Mouse (Mus musculus): ENCODE data around the gene Ttc39a. TPM values are rescaled to one million over a fixed set of nuclear protein-coding genes. Genes with fewer than 3 reads are reported as not detected.
A peak's percentile ranks its signal among the peaks of the same experiment; 100 is the strongest.
"Not testable (repeated sequence)": the region's sequence is repeated elsewhere in the genome, so short reads cannot be mapped to it uniquely, and the experiment has no call there.

The Ttc39a gene
- polyA plus RNA-seq (2015; fragmentation: Nextera tagmentation; extraction: Ambion mirVana), result 6.6 and 7.5 TPM in 2 replicates

- ATAC-seq (ENCODE audit: insufficient number of reproducible peaks, low FRiP score, low TSS enrichment, low read depth), result peak; percentile 68
Measured at GRCm38 (mm10) chr4:109406486-109407175, at the start of gene Ttc39a. Ttc39a (plus strand) TSS chr4:109406623.

GRCm38 (mm10) chr4:109378107-109378506 is 28.3 kb upstream of the Ttc39a start:
- no peak overlapping the region for H3K27ac ChIP-seq (replicated peaks)
- no peak overlapping the region for H3K9ac ChIP-seq
- WGBS, result 84% methylated on average over 1 of the region's 1 CpGs
- H3K36me3 ChIP-seq, result peaks cover 39% of the 10 kb centered on the region
- H3K9me3 ChIP-seq (replicated peaks), result no peaks in the 10 kb centered on the region
- no peaks in the 10 kb centered on the region for H3K4me1 ChIP-seq
- no peak overlapping the region for H3K4me2 ChIP-seq (replicated peaks)
- ATAC-seq (ENCODE audit: insufficient number of reproducible peaks, low FRiP score, low TSS enrichment, low read depth), result no peak
- no peaks in the 10 kb centered on the region for H3K27me3 ChIP-seq
- H3K4me3 ChIP-seq (replicated peaks), result no peak overlapping the region

More at GRCm38 (mm10) chr4:109406486-109407175, at the start of gene Ttc39a:
- Histone ChIP-seq H3K9me3 (replicated peaks) (no peaks in the 10 kb centered on the region), H3K4me2 (replicated peaks) (peak within 1 kb of the TSS; percentile 99), H3K9ac (peak within 1 kb of the TSS; percentile 50), H3K4me1 (peaks cover 31% of the 10 kb centered on the region), H3K36me3 (no peaks in the 10 kb centered on the region), H3K4me3 (replicated peaks) (peak within 1 kb of the TSS; percentile 67), H3K27ac (replicated peaks) (peak within 1 kb of the TSS; percentile 44; the same call in 1 of the 2 replicates), H3K27me3 (no peaks in the 10 kb centered on the region)
- under 1% methylated on average over 56 of the region's 56 CpGs for WGBS

GRCm38 (mm10) chr4:109382457-109382856 is 24.0 kb upstream of the Ttc39a start:
- H3K9ac ChIP-seq, result no peak overlapping the region
- H3K4me2 ChIP-seq (replicated peaks), result no peak overlapping the region
- H3K27ac ChIP-seq (replicated peaks), result no peak overlapping the region
- H3K4me3 ChIP-seq (replicated peaks), result no peak overlapping the region
- WGBS, result 78% methylated on average over 2 of the region's 2 CpGs
- H3K9me3 ChIP-seq (replicated peaks), result no peaks in the 10 kb centered on the region
- no peak for ATAC-seq (ENCODE audit: insufficient number of reproducible peaks, low FRiP score, low TSS enrichment, low read depth)
- peaks cover 20% of the 10 kb centered on the region for H3K36me3 ChIP-seq
- H3K27me3 ChIP-seq, result no peaks in the 10 kb centered on the region
- no peaks in the 10 kb centered on the region for H3K4me1 ChIP-seq

GRCm38 (mm10) chr4:109385599-109385998 is 20.8 kb upstream of the Ttc39a start:
- Histone ChIP-seq H3K4me1 (no peaks in the 10 kb centered on the region), H3K27ac (replicated peaks) (no peak overlapping the region), H3K27me3 (no peaks in the 10 kb centered on the region), H3K36me3 (no peaks in the 10 kb centered on the region), H3K9me3 (replicated peaks) (no peaks in the 10 kb centered on the region), H3K4me3 (replicated peaks) (no peak overlapping the region), H3K9ac (no peak overlapping the region), H3K4me2 (replicated peaks) (no peak overlapping the region)
- ATAC-seq (ENCODE audit: insufficient number of reproducible peaks, low FRiP score, low TSS enrichment, low read depth), result no peak
- WGBS, result 34% methylated on average over 4 of the region's 4 CpGs

- Histone ChIP-seq H3K4me2 (replicated peaks) (no peak overlapping the region), H3K4me1 (peaks cover 9% of the 10 kb centered on the region; the same call in 1 of the 2 replicates), H3K27me3 (no peaks in the 10 kb centered on the region), H3K27ac (replicated peaks) (no peak overlapping the region), H3K9me3 (replicated peaks) (no peaks in the 10 kb centered on the region), H3K9ac (no peak overlapping the region), H3K36me3 (no peaks in the 10 kb centered on the region), H3K4me3 (replicated peaks) (no peak overlapping the region)
- no peak for ATAC-seq (ENCODE audit: insufficient number of reproducible peaks, low FRiP score, low TSS enrichment, low read depth)
- 58% methylated on average over 6 of the region's 6 CpGs for whole genome bisulfite sequencing
Measured at GRCm38 (mm10) chr4:109393229-109393779, 13.1 kb upstream of the Ttc39a start.

GRCm38 (mm10) chr4:109393902-109394301 is 12.5 kb upstream of the Ttc39a start:
- H3K9me3 ChIP-seq (replicated peaks), result no peaks in the 10 kb centered on the region
- H3K4me3 ChIP-seq (replicated peaks), result peak overlapping the region; percentile 9; the same call in 1 of the 2 replicates
- no peak overlapping the region for H3K27ac ChIP-seq (replicated peaks)
- no peaks in the 10 kb centered on the region for H3K36me3 ChIP-seq
- 7% methylated on average over 13 of the region's 13 CpGs for WGBS
- H3K4me1 ChIP-seq, result peaks cover 9% of the 10 kb centered on the region; the same call in 1 of the 2 replicates
- H3K4me2 ChIP-seq (replicated peaks), result peak overlapping the region; percentile 47
- H3K9ac ChIP-seq, result 0 out of 2 replicates have a peak overlapping the region, but pooled peaks have one; percentile 10
- peak; percentile 65 for ATAC-seq (ENCODE audit: insufficient number of reproducible peaks, low FRiP score, low TSS enrichment, low read depth)
- H3K27me3 ChIP-seq, result no peaks in the 10 kb centered on the region

DNA sequence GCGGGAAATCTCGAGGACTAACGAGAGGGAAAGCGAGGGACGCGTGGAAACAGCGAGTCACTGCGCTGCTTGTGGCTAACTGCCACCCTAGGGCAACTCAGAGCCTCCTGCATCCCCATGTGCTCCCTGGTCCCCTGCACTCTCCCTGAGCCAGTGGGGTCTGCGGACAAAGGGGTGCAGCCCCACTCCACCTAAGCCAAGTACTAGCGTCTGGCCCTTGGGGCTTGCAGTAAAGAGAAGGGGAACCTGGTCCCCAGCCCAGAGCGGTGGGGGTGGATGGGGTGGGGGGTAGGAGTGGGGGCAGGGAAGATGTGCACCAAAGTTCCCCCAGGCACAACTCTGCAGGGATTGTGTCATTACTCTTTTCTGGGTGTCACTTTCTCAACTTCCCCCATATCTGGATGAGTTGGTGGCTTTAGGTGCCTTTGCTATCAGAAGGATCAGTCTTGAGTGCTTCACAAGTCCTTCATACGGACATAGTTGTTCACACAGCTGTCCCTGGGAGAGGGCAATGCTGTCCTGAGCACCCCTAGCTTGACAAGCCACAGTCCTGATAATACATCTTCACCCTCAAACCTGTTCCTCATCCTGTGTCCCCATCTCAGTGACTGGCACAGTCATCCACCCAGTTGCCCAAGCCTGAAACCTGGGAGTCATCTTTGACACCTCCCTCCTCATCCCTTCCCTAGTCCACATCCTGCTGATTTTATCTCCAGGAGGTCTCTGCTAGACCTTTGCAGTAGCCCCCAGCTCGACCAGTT is 11.9 kb upstream of the Ttc39a start:
- Histone ChIP-seq H3K4me3 (replicated peaks) (peak overlapping the region; percentile 9; the same call in 1 of the 2 replicates), H3K27me3 (no peaks in the 10 kb centered on the region), H3K36me3 (no peaks in the 10 kb centered on the region), H3K27ac (replicated peaks) (no peak overlapping the region), H3K4me2 (replicated peaks) (peak overlapping the region; percentile 47), H3K9ac (0 out of 2 replicates have a peak overlapping the region, but pooled peaks have one; percentile 10), H3K4me1 (peaks cover 9% of the 10 kb centered on the region; the same call in 1 of the 2 replicates), H3K9me3 (replicated peaks) (no peaks in the 10 kb centered on the region)
- peak; percentile 50; the same call in 1 of the 2 replicates for ATAC-seq (ENCODE audit: insufficient number of reproducible peaks, low FRiP score, low TSS enrichment, low read depth)
- 24% methylated on average over 13 of the region's 13 CpGs for WGBS

DNA sequence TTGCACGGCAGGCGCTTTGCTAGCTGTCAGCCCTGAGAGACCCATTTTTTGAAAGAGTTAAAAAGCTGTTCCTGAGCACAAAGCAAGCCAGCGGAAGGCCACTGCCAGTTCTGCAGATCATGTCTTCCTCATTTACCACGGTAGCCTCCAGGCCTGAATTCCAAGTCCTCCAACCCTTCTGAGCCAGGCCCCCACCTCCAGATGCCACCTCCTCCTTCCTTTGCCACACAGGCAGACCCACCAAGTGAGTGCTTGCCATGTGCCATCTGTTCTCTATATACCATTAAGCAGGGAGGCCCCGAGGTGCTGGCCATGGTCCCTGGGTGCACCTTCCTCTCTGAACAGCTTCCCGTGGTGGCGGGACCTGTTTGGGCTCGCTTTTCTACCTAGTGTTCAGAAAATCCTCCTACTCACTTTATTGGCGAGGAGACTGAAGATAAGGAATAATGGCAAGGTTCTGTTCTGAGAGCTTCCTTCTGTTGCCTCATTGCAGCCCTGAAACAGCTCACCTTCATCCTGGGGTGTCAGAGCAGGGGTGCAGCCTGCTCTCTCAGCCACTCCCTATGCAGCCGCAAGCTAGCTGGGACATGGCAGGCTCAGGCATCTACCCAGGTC is 6.0 kb upstream of the Ttc39a start:
- Histone ChIP-seq H3K27ac (replicated peaks) (no peak overlapping the region), H3K4me1 (peaks cover 4% of the 10 kb centered on the region), H3K4me2 (replicated peaks) (no peak overlapping the region), H3K4me3 (replicated peaks) (no peak overlapping the region), H3K36me3 (no peaks in the 10 kb centered on the region), H3K9ac (no peak overlapping the region), H3K27me3 (no peaks in the 10 kb centered on the region), H3K9me3 (replicated peaks) (no peaks in the 10 kb centered on the region)
- 51% methylated on average over 10 of the region's 10 CpGs for WGBS
- no peak for ATAC-seq (ENCODE audit: insufficient number of reproducible peaks, low FRiP score, low TSS enrichment, low read depth)

- ATAC-seq (ENCODE audit: insufficient number of reproducible peaks, low FRiP score, low TSS enrichment, low read depth), result no peak
- WGBS, result 66% methylated on average over 5 of the region's 5 CpGs
Measured at GRCm38 (mm10) chr4:109401176-109401689, 5.2 kb upstream of the Ttc39a start.

DNA sequence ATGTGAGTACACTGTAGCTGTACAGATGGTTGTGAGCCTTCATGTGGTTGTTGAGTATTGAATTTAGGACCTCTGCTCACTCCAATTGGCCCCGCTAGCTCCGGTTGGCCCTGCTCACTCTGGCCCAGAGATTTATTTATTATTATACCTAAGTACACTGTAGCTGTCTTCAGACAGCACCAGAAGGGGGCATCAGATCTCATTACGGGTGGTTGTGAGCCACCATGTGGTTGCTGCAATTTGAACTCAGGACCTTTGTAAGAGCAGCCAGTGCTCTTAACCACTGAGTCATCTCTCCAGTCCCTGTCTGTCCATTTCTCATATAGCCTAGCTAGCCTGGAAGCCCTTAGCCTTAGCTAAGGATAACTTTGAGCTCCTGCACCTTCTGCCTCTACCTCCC is 1.5 kb upstream of the Ttc39a start:
- H3K4me2 ChIP-seq (replicated peaks), result not testable (repeated sequence)
- 94% methylated on average over 3 of the region's 3 CpGs for WGBS

More at GRCm38 (mm10) chr4:109401176-109401689, 5.2 kb upstream of the Ttc39a start:
- H3K9ac ChIP-seq, result no peak overlapping the region
- no peaks in the 10 kb centered on the region for H3K9me3 ChIP-seq (replicated peaks)
- H3K27ac ChIP-seq (replicated peaks), result no peak overlapping the region
- H3K4me2 ChIP-seq (replicated peaks), result no peak overlapping the region
- no peaks in the 10 kb centered on the region for H3K27me3 ChIP-seq
- H3K4me1 ChIP-seq, result peaks cover 11% of the 10 kb centered on the region
- no peak overlapping the region for H3K4me3 ChIP-seq (replicated peaks)
- H3K36me3 ChIP-seq, result no peaks in the 10 kb centered on the region

More for the DNA sequence above, 1.5 kb upstream of the Ttc39a start:
- not testable (repeated sequence) for H3K36me3 ChIP-seq; H3K27me3 ChIP-seq; H3K4me3 ChIP-seq (replicated peaks); H3K9me3 ChIP-seq (replicated peaks); H3K27ac ChIP-seq (replicated peaks); ATAC-seq (ENCODE audit: insufficient number of reproducible peaks, low FRiP score, low TSS enrichment, low read depth); H3K9ac ChIP-seq
- peaks cover 31% of the 10 kb centered on the region for H3K4me1 ChIP-seq
